Mouse (Mus musculus) NIH3T3 (cell line): ENCODE results near the gene Tanc1.
"Not testable (repeated sequence)": the region's sequence is repeated elsewhere in the genome, so short reads cannot be mapped to it uniquely, and the experiment has no call there.

Source experiments
- DNase-seq: peaks from one replicate; pipeline ENCODE4 v3.0.0-alpha.2; 2012; ENCODE audit warnings: low read depth

Gene Tanc1

DNA sequence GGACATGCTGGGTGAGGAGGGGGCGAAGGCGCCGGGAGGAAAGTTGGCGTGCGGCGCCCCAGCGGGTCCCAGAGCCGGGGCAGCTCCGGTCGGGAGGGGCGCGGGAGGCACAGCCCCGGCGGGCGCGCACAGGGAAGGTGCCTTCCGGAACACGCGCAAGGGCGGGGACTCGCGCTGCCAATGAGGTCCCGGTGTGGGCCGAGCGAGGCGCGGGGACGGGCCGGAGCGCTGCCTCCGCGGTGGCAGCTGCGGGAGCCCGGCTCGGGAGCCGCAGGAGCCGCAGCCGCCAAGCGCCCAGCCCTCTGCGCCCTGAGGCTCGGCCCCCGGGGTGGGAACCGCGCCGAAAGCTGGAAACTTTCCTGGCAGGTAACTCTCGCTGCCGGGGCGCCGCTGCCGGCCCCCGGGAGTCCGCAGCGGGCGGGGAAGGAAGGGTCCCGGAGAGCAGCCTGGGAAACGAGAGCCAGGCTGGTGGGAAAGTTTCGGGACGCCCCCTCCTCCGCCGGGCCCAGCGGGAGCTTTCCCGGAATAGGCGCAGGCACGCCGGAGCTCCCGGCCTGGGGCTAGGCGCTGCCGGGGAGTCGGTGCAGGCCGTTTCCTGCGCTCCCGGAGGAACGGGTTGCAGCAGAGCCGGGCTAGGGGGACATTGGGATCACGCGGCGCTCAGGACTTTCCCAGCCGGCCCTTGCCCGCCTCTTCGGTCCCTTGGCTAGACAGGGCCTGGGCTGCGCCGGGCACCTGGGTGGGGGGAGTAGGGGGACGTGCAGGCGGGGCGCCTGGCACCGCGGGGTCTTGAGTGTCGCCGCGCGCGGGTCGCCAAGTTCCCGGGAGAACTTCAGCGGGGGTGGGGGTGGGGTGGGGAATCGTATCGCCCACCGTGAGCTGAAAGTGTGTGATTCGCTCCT, at the start of gene Tanc1:
Gene Tanc1 (plus strand): TSS at position 212 of the 902 bp plus-strand sequence.
- peak; percentile 91 for DNase-seq

DNA sequence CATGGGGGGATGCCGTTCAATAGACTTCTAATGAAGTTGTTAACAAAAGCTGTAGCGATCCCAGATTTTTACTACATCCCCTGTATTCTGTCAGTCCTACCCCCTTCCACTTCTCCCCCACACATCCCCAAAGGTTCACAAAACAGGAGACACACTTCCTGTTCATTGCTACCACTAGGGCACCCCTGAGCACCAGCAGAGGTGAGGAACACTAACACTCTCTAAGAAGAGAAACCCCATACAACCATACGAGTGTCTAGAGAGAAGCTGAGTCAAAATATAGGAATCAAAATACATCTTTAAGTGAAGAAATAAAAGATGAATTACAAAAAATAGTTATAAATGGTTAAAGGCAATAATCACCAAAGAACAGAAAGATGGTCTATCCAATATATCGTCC, 49.6 kb upstream of the Tanc1 start:
- DNase-seq, result no peak

DNA sequence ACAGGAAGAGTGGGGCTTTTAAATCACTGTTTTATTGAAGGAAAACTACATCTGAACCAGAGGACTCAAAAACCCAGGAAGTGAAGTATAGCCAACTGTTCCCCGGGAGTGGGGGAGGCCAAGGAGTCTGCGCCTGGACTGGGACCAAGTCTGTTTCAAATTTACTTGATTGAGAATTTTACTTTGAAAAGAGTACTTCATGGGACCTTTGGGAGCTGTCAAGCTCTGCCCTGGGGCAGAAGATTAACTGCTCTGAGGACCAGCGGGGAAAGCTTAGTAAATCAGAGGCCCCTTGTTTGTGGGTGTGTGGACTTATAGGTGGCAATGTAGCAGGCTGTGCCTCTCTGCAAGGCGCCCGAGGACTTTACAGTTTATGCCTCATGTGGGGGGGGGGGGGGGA, 49.1 kb upstream of the Tanc1 start:
- peak; percentile 82 for DNase-seq

DNA sequence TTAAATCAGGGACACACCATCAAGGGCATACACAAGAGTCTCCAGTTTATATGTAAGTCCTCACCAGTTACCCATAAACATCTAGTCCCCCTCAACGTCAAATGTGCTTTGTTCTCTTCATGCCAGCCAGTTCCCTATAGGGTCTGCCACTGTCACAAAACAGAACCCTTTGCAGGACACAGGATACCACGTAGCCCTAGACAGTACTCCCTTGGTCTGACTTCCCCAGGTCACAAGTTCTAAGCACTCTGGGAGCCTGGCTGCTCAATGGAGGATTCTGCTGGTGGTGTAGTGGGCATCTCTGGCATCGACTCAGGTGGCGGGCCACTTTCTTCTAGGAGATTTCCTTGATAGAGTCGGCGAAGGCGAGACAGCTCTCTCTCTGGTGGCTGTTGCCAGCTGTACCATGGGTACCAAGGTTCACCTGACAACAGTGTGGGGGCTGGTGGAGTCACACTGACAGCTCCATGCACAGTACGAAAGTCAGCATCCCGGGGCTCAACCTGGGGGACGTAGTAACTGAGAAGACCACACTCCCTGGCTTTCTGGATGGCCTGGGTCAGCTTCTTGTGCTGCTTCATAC, 47.7 kb upstream of the Tanc1 start:
- DNase-seq, result not testable (repeated sequence)

DNA sequence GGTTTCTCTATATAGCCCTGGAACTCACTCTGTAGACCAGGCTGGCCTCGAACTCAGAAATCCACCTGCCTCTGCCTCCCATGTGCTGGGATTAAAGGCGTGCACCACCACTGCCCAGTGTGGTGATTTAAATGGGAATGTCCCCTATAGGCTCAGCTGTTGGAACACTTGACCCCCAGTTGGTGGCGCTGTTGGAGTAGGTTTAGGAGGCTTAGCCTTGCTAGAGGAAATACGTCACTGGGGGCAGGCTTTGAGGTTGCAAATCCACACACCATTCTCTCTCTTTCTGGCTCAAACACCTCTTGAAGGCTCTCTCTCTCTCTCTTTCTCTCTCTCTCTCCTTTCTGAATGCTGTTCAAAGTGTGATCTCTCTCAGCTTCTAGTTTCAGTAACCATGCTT, 46.9 kb upstream of the Tanc1 start:
- DNase-seq, result peak; percentile 19

DNA sequence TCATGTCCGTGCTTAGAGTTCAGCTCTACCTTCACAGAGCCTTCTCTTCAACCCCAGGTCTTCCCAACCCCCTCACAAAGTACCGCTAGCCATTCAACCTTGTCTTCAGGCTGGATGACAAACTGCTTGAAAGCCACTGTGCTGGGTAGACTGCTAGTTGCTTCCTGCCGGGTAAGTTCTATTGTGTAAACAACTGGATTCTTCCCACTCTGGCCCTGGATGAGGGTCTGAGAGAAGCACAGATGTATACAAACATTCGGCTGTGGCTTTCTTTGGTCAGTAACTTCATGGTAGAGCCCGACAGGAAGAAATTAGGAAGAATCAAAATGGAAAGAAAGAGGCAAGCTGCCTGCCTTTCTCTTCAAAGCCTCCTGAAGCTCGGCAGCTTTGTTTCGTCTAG, 30.9 kb upstream of the Tanc1 start:
- DNase-seq, result no peak

DNA sequence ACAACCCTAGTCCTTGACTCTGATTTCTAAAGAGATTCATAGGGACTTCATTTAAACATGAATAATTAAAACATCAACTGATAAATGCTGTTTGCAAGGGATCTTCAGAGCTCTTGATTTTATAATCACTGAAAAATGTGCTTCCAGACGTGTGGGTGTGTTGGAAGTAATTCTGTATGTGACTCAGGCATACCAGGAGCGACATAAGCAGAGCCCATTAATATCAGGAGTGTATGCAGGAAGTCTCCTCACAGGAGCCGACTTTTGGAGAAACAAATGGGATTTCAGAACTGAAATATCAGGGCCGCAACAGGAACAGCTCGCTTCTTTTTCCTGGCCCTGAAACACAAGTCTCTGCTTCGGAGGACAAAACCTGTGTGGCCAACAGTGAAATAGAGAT, 27.9 kb upstream of the Tanc1 start:
- DNase-seq, result peak; percentile 23

DNA sequence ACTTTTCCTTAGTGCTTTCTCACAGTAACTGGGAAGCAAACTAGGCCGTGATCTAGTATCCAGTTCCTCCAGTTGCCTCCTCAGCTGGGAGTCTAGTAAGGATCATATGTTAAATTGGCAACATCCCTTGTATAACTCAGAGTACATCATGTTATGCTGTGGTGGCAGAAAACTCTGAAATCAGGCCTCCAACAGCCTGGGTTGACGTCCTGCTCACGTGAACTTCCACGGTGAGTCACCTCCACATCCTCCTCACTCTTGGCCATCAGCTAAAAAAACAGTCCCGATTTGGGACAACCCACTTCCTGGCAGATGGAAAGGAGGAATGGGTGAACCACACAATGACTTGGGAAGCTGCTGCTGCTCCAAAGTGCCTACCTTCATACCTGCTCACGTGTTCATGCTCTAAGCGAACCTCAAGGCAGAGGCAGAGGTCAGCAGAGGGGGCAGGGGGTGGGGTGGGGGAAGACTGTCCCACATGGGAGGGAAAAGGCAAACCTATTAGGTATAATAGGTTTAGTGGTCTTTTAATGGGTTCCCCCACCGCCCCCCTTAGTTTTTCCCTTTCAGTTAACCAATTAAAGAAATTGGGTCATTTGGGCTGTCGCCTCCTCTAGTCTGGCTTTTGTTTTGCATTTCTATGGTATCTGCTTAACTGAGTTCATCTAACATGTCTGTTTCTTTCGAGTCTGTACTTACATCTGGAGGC, 24.3 kb upstream of the Tanc1 start:
- DNase-seq, result peak; percentile 89

DNA sequence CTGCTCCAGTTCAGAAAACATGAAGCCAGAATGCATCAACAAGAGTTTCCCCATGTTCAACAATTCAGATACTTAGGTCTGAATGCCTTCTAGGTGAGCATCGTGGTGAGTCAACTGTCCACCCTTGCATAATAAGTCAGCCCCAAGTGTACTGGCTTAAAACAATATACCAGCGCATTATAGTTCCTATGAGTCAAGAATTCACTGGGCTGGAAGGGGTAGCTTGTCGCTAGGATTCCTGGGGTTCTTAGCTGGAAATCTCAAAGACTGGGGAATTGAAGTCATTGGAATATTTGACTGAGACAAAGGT, 23.8 kb upstream of the Tanc1 start:
- DNase-seq, result peak; percentile 71

DNA sequence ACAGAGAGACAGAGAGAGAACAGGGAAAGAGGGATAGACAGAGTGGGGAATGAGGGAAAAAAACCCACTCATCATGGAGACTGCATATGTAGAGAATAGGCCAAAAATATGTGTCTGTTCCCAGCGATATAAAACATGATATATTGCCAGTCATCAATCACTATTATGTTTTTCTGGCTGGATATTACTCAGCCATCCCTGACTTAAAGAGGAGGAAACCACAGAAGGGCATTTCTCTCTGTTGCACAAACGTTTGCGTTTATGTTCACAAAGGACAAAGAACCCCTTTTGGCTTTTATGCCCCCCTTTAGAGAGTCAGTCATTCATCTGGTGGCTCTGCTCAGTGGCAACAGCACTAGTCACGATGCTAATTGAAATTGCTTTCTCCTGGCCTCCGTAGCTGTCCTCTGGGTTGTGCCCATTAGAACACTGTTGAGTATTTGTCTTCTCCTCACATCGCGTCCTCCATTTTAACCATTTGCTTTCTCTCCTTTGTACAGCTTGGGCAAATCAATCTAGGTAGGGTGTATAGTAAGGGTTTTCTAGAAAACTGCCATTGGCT, 18.4 kb upstream of the Tanc1 start:
- peak; percentile 63 for DNase-seq

DNA sequence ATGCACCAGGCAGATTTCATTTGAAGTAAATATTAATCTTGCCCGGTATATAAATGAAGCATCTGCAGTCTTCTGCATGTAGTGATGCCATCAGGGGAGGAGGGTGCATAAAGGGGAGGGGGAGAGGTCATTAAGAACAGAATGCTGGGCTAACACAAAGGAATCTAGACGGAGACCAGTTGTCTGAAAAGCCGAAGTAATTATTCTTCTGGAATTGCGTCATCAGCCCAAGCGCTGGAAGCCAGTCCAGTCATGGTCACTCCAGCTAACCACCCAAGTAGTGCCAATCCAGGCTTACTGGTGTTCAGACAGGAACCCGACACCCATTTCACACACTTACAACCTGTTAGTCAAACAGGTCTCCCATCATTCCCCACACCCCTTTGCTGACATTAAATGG, 17.7 kb upstream of the Tanc1 start:
- peak; percentile 39 for DNase-seq

DNA sequence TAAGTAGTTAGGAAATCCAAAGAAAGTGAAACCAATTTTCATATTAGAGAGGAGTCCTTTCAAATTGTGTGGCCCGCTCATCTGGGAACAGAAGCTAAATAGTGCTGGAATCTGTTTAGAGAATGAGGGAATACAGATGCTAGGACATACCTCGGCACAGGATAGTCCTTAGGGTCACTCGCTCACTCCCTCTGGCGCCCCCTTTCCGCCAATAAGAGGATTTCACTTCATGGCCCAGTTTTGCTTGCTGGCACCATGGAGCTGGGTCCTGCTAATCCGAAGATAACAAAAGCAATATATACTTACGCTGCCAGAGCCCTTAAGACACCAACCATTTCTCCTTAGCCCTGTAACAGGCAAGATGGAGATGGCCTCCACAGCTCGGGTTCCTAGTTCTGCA, 15.3 kb upstream of the Tanc1 start:
- DNase-seq, result no peak

DNA sequence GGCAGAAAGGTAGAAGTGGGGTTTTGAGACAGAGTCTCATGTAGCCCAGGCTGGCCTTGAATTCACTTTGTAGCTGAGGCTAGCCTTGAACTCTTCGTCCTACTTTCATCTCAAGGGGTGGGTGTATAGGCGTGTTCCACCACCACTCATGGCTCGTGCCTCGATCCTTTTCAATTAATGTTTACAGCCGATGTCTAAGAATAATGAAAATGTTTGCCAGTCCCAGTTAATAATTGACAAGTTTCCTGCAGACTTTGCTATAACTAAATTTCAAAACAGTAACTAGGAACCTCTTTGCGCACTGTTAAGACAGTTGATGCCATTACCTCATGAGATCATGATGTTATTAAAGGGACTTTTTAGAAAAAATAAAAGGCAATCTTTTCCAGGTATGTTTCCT, 13.6 kb upstream of the Tanc1 start:
- no peak for DNase-seq

DNA sequence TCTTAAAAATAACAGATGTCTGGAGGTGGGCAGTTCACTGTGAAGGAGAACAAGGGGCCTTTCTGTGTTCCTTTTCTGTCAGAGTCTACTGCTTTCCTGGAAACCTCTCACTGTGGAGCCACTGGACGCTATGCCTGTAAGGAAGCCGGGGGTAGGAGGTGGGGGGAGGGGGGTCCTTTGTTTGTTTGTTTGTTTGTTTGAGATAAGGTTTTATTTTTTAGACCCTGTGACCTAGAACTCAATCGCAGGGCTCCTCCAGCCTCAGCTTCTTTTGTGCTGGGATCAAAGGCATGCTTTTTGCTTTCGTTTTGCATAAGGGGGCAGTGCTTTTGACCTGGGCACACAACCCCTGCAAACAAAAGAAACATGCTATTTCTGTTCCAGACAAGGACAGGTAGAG, 12.9 kb upstream of the Tanc1 start:
- DNase-seq, result no peak

DNA sequence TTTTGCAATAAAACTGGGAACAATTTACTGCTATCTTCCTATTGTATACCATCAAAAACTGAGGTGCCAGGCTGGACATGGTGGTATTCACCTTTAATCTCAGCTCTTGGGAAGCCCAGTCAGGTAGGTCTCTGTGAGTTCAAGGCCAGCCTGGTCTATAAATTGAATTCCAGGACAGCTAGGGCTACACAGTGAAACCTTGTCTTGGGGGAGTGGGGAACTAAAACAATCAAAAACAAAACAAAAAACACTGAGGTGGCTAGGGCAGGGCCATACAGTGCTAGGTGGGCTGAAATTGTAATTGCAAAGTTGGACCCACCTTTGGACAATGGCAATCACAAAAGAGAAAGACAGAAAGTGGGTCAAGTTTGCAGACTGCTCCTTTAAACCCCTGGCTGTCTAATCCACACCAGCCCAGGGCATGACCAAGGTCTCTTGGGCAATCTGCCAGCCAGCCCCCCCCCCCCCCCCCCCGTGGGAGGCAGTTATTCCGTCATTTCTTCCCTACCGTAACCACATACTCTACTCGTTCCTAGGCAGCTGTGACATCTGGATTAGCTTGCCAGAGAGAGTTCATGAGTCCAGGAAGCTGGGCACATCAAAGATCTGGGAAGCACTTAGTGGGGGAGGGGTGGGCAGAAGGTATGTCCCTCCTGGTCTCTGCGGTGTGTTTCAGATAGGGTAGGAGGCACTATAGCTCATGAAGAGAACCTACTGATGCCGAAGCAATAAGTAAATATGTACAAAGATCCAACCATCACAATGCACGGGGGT, 12.3 kb upstream of the Tanc1 start:
- peak; percentile 65 for DNase-seq

DNA sequence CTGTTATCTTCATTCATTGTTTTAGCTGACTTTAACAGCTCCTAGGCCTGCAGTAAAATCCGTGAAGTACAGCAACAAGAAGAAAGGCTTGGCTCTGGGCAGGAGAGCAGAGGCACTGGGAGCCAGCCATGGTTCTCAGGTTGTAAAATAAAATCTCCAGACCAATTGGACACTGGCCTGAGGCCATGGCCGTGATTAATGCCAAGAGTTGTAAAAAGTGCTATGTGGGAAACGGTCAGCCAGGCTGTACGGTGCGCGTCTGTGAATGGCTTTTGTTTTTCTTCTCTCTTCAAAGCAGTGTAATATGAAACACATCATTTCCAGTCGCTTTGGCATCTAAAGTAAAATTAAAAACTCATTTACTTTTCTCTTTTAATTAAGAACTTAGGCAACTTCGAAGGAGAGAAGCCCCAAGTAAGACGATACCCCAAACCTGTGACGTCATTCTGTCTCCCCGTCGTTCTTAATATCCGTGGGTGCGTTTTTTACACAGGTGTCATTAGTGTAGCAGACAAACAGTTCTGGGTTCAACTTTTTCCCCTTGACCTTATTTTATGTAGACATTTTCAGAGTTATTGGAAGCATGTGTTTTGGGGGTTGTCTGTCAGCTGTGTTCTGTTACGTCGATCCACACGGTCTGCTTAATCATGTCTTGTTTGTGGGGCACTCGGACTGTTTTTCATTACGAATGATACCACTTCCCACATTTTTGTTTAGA, 11.6 kb upstream of the Tanc1 start:
- DNase-seq, result peak; percentile 86

DNA sequence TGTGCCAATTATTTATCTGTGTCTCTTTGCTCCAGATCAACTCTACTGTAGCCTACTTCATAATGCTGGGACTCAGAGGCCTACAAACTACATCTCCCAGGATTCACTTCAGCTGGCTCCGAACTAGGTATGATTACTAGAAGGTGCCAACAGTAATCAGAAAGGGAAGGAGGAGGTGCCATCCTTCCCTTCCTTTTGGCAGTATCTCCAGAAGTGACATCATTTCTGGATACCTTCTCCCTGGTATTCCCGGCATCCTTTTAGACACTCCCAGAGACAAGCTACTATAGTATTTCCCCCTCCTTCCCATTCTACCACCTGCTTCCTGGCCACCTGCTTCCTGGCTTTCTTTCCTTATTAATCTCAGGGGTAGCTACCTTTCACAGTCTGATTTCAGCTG, 10.9 kb upstream of the Tanc1 start:
- DNase-seq, result no peak

DNA sequence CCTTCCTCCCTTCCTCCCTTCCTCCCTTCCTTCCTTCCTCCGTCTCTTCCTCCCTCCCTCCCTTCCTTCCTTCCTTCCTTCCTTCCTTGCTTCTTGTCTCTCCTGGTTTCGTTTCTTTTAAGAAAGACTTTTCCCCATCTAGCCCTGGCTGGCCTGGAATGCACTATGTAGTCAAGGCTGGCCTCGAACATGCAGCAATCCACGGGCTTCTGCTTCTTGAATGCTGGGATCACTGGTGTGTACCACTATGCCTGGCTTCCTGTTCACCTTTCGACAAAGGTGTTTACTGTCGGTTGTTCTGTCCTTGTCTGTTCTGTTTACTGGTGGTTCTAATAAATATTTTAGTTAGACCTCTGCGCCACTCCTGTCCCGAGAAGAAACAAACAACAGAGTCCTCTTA, 10.4 kb upstream of the Tanc1 start:
- DNase-seq, result no peak

DNA sequence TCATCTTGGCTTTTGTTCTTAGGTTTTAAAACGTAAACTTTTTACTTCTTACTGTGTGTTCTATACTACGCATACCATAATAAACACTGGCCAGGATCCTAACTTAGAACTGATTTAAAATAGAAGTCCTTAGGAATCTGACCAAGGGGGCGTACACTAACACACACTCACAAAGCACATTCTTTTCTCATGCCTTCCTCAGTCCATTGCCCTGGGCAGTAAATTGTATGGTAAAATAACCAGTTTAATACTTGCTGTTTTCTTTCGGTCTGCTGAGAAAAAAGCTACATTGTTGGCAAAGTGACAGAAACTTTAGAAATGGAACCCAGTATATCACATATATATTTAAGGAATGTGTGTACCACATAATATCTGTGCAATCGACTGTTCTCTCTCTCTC, 2.9 kb upstream of the Tanc1 start:
- peak; percentile 30 for DNase-seq

DNA sequence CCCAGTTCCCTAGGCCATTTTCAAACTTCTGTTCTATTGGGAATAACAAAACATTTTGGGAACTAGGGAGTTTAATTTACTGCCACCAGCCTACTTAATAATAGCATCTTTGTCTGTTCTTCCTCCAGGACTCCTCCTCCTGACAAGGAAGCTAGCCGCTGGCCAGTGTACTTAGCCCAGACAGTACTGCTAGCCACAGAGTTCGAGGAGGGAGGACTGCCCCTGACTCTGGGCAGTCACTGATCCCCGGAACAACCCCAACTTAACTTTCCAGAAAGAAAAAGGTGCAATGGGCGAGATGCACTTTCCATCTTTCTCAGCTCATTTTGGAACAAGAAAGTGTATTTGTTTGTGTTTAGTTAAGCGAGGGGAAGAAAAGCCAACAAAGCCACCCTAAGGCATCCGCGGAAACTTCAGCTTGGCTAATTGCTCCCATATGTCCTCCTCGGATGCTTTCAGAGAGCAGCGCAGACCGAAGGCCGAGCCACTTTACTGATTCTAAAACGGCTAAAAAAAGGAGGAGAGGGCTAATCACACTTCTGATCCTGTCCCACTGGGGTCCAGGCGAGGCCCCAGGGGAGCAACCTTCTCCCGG, 529 bp upstream of the Tanc1 start:
- peak; percentile 79 for DNase-seq
